Mouse (Mus musculus) naive thymus-derived CD4-positive, alpha-beta T cell, adult 2 months (primary cell): ENCODE measurements around the gene Tap1.
"Not testable (repeated sequence)": the region's sequence is repeated elsewhere in the genome, so short reads cannot be mapped to it uniquely, and the experiment has no call there.

ENCODE experiments used
- DNase-seq: peaks from one replicate; pipeline ENCODE4 v3.0.0-alpha.2; 2011; ENCODE audit warnings: low read depth

The Tap1 gene

DNA sequence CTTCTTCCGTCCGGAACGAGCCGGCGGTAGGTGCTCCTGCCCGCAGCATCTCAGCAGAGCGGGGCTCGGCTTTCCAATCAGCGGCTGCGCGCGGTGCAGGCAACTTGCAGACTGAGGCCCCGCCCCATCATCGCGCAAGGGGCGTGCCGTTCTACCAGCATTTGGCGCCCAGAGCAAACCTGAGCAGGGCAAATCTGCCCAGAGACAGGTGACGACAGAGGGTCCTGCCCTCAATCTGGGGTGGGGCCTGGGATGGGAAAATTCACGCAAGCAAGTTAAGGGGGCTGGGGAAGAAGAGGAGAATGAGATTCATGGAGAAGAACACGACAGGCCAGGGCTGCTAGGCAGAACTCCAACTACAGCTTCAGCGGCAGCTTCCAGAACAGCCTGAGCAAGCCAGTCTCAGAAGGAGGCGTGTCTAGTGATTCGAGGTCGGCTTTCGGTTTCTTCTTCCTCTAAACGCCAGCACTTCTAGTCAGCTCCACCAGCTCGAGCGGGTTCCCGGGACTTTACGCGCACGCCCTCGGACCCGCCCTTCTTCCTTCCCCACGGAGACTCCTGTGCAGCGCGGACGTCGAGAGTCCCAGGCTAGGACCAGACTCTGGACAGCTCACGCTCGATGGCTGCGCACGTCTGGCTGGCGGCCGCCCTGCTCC lies at the start of gene Tap1, which contains the start of gene Psmb9:
Gene Tap1 (plus strand): TSS at position 293 of the 656 bp plus-strand sequence.
Gene Psmb9 (minus strand): TSS at position 504 of the 656 bp plus-strand sequence.
- DNase-seq = peak; percentile 100

DNA sequence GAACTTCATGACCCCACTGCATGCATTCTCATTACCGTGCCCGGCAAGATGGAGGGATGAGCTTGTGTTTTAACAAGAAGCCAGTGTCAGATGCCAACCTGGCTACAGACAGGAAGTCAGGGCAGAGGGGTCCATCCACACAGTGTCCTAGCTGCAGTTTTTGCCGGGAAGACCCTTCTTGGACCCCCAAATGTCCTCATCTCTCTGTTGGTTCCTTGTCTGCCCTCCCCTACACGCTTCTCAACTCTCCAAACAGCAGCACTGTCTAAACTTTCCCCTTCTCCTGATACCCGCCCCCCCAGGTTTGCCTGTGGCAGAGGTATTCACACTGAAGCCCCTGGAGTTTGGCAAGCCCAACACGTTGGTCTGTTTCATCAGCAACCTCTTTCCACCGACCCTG lies 49.8 kb upstream of the Tap1 start:
- DNase-seq = no peak

DNA sequence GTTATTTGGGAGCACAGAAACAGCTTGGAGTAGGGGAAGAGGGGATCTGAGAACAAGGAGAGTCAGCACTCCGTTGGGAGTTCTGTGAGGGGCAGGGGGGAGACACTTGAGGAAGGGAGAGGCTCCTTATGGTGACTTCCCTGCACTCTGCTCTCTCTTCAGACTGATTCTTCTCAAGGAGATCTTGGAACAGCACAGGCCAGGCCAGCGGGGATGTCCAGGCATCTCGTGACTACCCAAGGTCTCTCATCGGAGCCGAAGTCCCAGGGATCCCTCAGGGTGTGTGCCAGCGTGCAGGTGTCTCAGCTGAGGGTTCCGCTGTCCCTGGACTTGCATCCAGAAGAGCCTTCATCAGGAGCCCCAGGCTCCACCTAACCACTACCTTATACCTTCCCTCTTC lies 48.7 kb upstream of the Tap1 start:
- no peak for DNase-seq

DNA sequence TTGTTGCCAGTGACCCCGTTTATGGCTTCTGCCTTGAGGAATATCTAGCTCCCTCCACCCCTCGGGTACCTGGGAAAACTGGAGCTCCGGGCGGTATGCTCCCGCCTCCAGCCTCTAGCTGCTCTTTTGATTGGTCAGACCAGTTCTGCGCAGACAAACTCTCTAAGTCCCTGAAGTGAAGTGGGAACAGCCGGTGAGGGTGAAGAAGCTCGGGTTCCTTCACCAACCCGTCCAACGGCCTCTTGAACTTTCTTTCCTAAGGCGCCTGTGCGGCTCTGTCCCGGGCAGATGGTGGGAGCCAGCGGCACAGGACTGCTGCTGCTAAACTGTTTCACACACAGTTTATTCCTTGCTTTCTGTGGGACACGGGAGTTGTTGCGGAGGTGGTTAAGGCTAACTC lies 47.9 kb upstream of the Tap1 start:
- no peak for DNase-seq

DNA sequence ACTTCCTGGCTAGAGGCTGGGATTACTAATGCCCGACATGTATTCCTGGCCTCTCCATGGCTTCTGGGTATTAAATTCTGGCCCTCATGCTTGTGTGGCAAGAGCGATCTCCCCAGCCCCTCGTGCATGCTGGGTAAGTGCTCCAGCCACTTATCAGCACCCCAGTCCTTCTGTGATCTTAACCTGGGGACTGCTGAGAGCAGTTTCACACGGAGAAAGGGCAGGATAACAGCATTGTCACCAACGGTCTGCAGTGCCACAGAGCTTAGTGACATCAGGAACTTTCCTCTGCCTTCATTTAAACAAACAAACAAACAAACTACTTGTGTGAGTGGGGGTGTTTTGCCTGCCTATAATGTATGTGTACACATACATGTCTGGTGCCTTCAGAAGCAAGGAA lies 47.1 kb upstream of the Tap1 start:
- DNase-seq = no peak

DNA sequence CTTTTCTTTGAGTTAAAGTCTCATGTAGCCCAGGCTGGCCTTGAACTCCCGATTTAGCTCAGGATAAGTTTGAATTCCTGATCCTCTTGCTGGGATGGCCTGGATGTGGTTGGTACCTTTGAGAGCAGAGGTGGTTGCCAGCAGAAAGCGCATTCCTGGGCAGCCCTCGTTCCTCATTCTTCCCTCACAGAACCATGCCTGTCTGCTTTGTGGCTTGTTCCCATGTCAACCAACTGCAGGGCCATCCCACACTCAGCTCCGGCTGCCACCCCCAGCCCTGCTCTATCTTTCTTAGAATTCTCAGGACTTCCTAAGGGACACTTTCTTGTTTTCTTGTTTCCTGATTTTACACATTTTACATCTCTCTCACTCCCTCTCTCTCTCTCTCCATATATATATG lies 45.9 kb upstream of the Tap1 start:
- no peak for DNase-seq

DNA sequence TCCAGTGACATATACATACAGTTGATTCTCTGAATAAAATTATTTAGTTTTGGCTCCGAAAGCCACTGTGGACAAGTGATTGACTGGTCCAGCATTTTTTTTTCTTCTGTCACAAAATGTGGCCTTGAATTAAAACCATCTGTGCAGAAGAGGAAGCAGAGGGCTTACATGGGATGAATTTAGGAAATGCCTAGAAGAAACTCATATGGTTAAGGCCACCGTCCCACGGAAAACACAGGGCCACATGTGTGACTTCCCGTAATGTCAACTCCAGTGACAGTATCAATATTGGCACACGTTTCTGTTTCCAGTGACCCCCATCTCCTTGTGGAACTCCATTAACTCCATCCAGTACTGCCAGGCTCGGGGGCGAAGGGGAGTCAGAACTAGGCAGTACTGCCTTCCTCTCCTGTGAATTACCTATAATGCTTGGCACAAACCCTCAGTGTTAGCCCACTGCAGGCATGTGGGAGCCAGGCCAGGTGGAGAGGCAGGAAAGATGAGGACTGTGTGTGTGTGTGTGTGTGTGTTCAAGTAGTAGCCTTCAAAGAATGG lies 44.8 kb upstream of the Tap1 start:
- DNase-seq = peak; percentile 24

DNA sequence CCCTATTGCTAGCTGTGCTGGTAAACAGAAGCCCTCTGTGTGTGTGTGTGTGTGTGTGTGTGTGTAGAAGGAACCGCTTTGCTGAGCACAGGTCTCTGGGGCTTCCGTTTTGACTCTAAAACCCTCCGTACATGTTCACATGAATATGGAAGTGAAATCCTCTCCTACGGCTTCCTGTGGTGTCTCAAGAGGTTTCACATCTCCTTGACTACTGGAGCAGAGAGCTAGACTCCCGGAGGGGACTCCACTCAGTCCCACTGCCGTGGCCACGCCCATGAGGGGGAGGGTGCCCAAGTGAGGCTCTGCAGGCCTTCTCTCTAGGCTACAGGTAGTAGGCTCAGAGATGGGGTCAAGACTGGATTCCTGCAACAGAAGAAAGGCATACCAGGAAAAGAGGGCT lies 44.3 kb upstream of the Tap1 start, which contains the start of gene H2-DMb2:
Gene H2-DMb2 (plus strand): TSS at position 275 of the 400 bp plus-strand sequence.
- peak; percentile 78 for DNase-seq

DNA sequence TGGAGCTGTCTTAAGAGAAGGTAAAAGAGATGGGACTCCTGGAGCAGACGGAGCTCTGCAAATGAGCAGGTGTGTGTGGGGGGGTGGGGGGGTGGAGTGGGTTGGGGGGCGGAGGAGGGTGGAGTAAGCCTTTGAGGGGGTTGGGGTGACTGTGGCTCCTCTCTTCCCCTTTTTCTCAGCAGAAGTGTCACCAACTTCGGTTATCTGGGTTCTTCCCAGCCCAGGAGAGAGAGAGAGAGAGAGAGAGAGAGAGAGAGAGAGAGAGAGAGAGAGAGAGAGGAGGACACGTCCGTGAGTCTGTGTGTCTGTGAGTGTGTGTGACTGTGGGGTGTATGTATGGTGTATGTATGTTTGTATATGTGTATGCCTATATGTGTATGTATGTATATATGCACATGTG lies 43.9 kb upstream of the Tap1 start:
- DNase-seq = no peak

DNA sequence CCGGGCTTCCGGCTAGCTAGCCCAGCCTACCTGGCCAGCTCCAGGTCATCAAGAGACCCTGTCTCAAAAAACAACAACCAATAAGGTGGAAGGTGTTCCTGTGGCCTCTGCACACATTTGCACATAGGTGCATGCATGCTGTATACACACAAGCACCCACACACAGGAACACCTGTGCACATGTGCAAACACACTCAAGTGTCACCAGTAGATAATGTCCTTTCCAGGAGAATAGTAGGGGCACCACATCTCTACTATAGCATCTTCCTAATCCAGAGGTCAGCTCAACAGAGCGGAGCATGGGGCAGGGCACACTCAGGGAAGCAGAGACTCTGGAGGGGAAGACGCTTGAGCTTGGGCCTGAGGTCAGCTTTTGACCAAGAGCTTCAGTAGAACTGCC lies 43.1 kb upstream of the Tap1 start:
- DNase-seq = not testable (repeated sequence)

DNA sequence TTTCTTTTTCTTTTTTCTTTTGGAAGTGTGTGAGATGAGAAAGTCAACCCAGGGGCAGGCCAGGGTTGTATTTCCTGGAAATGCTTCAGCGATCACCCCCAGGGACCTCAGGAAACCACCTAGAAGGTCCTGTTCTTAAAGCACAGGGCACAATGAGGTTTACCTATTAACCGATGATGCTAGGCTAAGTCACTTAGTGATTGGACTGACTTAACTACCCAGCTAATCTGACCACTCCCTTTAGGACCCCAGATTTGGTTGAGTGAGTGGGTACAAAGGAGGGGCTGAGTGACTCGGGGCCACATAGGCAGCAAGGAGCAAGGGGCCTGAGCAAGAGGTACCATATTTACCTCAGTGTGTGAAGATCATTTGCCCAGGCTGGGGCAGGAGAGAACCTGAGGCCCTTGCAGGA lies 42.4 kb upstream of the Tap1 start:
- DNase-seq = peak; percentile 51

DNA sequence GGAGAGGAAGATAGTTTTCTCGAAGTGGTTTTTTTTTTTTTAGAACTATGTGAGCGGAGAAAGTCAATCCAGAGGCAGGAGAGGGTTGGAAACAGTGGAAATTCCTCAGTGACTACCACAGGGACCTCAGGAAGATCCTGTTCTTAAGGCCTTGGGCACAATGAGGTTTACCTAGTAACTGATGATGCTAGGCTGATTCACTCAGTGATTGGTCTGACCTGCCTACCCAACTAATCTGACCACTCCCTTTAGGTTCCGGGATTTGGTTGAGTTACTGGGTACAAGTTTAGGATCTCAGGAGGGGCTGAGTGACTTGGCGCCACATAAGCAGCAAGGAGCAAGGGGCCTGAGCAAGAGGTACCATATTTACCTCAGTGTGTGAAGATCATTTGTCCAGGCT lies 34.4 kb upstream of the Tap1 start, which contains the start of gene H2-DMb1:
Gene H2-DMb1 (plus strand): TSS at position 150 of the 400 bp plus-strand sequence.
- peak; percentile 73 for DNase-seq

DNA sequence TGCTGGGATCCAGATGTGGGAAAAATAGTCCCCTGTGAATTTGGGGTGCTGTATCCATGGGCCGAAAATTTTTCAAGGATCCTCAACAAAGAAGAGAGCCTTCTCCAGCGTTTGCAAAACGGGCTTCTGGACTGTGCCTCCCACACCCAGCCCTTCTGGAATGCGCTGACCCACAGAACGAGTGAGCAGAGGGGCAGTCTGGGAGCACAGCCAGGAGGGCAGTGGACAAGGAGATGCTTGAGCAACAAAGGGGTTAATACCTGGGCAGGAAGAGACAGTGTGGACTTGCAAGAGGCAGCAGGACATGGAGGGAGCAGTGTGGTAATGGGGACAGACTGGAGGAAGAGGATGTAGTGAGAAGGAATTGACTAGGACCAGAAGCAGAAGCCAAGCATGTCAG lies 31.8 kb upstream of the Tap1 start:
- DNase-seq = no peak

DNA sequence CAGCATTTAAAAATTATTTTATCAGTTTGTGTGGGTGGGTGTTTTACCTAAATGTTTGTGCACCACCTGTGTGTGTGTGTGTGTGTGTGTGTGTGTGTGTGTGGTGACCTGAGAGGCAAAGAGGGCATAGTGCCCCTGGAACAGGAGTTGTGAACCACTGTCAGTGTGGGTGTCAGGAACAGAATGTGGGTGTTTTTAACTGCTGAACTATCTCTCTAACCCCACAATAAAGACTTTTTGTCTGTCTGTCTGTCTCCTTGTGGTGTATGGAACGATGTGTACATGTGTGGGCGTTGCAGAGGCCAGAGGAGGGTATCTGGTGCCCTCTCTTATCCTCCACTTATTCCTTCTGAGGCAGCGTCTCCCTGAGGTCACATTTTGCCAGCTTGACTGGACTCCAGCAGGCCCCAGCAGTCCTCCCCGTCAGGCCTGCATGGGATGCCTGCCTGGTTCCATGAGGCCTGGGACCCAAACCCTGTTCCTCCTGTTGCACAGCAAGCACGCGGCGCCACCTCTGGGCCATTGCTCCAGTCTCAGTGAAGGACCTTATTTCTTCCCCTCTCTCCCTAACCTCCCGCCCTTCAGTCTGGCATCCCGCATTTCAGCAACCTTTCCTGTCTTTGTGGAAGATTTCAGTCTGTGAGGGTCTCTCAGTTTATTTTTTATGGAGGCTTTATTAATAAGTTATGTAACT lies 23.0 kb upstream of the Tap1 start:
- peak; percentile 64 for DNase-seq

DNA sequence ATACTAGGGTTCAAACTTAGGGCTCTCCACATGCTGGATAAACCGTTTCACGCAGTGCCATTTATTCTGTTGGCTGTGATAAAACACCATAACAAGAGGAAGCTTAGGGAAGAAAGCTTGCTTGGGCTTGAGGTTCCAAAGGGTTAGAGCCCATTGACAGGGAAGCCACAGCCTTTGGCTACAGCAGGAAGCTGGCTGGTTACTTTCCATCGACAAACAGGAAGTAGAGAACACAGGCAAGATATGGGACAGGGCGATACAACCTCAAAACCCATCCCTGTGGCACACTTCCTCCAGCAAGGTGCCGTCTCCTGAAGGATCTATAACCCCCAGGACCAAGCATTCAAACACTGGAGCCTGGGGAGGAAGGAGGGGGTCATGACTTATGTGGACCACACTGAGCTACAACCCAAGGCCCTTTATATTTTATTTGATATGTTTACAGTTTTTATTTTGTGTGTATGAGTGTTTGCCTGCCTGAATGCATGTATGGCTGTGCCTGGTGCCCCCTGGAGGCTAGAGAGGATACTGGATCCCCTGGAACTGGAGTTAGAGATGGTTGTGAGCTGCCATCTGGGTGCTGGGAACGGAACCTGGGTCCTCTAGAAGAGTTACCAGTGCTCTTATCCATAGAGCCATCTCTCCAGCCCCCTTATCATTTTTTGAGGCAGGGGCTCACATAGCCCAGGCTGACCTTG lies 22.2 kb upstream of the Tap1 start:
- DNase-seq = peak; percentile 65

DNA sequence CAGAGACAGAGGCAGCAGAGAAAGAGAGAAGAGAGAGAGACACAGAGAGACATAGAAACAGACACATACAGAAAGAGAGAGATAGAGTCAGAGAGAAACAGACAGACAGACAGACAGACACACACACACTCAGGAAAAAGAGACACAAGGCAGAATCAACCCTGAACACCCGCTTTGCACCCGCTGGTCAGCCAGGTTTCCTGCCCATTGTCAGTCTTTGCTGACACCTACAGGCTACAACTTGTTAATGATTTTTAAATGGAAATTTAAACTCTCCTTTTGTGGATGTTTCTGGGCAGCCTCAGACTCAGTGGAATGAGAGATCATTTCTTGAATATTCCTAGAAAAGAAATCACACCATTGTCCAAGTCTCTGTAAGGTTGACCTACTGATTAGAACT lies 18.1 kb upstream of the Tap1 start:
- DNase-seq = peak; percentile 78

DNA sequence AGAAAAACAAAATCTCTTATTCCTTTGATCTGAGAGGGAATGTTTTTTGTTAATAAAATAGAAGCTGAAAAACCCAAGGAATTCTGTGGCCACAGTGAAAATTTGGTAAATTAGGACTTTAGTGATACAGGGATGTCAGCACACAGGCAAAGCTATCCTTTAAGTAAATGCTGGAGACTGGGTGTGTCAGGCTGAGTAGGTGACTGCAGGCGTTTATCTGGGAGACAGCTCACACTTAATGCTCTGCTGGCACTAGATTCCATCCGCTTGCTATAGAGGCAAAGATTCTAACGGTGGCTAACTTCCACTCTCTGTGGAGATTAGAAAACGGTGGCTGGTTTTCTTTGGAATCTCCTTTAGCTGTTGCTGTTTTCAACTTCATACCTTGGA lies 16.9 kb upstream of the Tap1 start:
- DNase-seq = no peak

DNA sequence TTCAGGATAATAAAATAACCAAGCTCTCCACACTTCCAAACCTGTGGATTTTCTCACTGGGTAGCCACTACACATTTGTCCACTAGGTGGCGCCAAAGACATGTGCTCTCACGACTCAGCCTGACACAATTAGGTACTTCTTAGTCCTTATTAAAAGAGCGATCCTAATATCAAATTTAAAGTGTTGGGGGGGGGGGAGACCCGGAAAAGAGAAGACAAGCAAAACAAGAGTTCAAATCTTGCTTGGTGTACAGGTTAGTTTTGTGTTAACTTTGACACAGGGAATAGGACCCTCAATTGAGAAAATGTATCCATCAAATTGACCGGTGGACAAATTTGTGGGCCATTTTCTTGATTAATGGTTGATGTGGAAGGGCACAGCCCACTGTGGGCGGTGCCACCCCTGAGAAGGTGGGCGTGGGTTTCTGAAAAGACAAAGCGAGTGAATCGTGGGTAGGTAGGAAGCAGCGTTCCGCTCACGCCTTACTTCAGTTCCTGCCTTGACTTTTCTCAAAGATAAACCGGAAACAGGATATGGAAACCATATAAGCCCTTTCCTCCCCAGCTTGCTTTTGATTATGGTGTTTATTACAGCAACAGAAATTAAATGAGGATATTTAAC lies 16.4 kb upstream of the Tap1 start:
- peak; percentile 96 for DNase-seq

DNA sequence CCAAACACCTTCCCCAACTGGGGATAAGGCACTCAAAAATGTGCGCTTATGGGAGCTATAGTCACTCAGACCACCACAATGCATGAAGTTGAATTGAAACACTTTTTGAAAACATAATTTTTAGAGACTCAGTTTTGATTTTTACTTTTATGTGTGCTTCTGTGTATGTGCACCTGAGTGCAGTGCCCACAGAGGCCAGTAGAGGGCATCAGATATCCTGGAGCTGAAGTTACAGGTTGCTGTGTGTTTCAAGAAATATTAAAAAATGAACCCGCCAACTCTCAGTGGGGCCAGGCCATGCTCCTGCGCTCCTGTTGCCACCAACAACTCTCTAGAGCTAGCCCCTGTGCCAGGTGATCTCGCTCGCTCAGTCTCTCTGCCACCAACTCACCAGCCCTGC lies 14.8 kb upstream of the Tap1 start:
- DNase-seq = peak; percentile 57

DNA sequence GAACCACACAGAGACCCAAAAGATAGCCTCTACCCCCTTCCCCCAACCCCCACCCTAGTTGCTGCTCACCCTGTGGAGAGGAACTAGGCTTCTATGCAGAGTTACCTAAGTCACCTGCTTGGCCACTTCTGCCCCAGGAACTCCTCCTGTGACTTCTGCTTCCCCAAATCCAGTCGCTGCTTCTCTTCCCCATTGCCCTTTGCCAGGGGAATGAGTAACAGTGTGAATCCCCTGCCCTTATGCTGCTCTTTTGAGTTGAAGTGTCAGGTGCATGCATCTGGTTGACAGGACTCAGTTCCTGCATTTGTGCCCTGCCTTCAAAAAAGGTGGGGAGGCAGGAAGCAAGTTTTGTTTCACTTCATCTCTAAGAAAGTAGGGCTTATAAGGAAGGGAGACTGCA lies 13.3 kb upstream of the Tap1 start:
- peak; percentile 63 for DNase-seq

DNA sequence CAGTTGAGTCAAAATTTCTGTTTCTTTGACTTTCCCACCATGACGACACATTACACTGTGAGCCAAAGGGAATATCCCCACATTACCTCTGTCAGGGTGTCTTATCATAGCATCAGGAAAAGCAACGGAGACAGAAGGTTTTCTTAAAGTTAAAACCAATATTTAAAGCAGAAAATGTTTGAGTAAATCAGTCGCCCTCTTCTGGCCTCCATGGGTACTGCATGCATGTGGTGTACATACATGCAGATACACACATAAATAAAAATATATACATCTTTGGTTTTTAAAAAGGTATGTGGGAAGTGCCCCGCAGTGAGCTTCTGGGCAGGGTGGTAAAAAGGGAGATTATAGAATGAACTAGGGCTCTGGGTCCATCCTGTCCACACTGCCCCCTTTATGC lies 10.2 kb upstream of the Tap1 start:
- peak; percentile 75 for DNase-seq

DNA sequence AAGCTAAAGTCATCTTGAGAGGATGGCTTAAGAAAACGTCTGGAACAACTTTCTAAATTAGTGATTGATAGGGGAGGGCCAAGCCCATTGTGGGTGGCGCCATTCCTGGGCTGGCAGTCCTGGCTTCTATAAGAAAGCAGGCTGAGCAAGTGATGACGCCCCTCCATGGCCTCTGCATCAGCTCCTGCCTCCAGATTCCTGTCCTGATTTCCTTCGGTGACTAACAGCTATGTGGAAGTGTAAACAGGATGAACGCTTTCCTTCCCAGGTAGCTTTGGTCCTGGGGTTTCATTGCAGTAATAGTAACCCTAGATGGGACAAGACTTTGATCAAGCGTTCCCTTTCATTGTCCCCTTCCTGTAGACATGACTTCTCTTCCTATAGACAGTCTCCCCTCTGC lies 8.3 kb upstream of the Tap1 start:
- no peak for DNase-seq
